Mouse (Mus musculus) midbrain, embryonic 11.5 days (tissue): Measurements from ENCODE around the gene Limd1. TPM values are rescaled to one million over a fixed set of nuclear protein-coding genes. Genes with fewer than 3 reads are reported as not detected.

Experiments
- ATAC-seq: fragments of 200-750 bp; cut with Nextera tagmentation; 2 replicates; pipeline ENCODE4 v1.8.0; 2017; ENCODE audit warnings: moderate TSS enrichment, moderate library complexity; ENCODE audit not compliant: low FRiP score
- DNase-seq: peaks from one replicate; pipeline ENCODE4 v3.0.0; 2015; ENCODE audit warnings: low spot score; ENCODE audit errors: missing footprints
- H3K27ac ChIP-seq: fragments of 300-500 bp; sonication (generic); 2 replicates; pipeline ENCODE4 v1.5.1; 2014; ENCODE audit warnings: low read depth, low read length
- H3K27me3 ChIP-seq: fragments of 300-500 bp; sonication (generic); 2 replicates; pipeline ENCODE4 v1.6.1; 2014; ENCODE audit warnings: mild to moderate bottlenecking, low read length, moderate library complexity, mixed read lengths; ENCODE audit not compliant: control insufficient read depth, insufficient read depth
- H3K36me3 ChIP-seq: fragments of 300-500 bp; sonication (generic); 2 replicates; pipeline ENCODE4 v1.6.1; 2014; ENCODE audit warnings: mild to moderate bottlenecking, low read length, moderate library complexity, mixed read lengths; ENCODE audit not compliant: control insufficient read depth, insufficient read depth
- H3K4me1 ChIP-seq: fragments of 300-500 bp; sonication (generic); 2 replicates; pipeline ENCODE4 v1.6.1; 2014; ENCODE audit warnings: low read length; ENCODE audit not compliant: control insufficient read depth, insufficient read depth
- H3K4me2 ChIP-seq: fragments of 300-500 bp; sonication (generic); 2 replicates; pipeline ENCODE4 v1.6.1; 2014; ENCODE audit warnings: mild to moderate bottlenecking, moderate library complexity
- H3K4me3 ChIP-seq: fragments of 300-500 bp; sonication (generic); 2 replicates; pipeline ENCODE4 v1.5.1; 2014; ENCODE audit warnings: low read depth, low read length
- H3K9ac ChIP-seq: fragments of 300-500 bp; sonication (generic); 2 replicates; pipeline ENCODE4 v1.6.1; 2014; ENCODE audit warnings: low read length
- H3K9me3 ChIP-seq: fragments of 300-500 bp; sonication (generic); 2 replicates; pipeline ENCODE4 v1.6.1; 2016; ENCODE audit warnings: low read length; ENCODE audit not compliant: control insufficient read depth
- WGBS: fragments of 180-500 bp; shearing (Covaris S2); extraction: QIAGEN DNeasy Blood & Tissue Kit; methylation state at CpG from one replicate; pipeline ENCODE4 v1.1.7; 2014; 5-methylcytosine and 5-hydroxymethylcytosine counted together
- polyA plus RNA-seq: library from polyadenylated mRNA; unstranded; fragments of >200 nt; fragmentation: Nextera tagmentation; extraction: Ambion mirVana; gene quantifications from 2 replicates; pipeline ENCODE4 v1.2.1, GENCODE M21; 2014

Limd1 gene
- polyA plus RNA-seq, 1 experiment from 2014 or later: 46.4 TPM

DNA sequence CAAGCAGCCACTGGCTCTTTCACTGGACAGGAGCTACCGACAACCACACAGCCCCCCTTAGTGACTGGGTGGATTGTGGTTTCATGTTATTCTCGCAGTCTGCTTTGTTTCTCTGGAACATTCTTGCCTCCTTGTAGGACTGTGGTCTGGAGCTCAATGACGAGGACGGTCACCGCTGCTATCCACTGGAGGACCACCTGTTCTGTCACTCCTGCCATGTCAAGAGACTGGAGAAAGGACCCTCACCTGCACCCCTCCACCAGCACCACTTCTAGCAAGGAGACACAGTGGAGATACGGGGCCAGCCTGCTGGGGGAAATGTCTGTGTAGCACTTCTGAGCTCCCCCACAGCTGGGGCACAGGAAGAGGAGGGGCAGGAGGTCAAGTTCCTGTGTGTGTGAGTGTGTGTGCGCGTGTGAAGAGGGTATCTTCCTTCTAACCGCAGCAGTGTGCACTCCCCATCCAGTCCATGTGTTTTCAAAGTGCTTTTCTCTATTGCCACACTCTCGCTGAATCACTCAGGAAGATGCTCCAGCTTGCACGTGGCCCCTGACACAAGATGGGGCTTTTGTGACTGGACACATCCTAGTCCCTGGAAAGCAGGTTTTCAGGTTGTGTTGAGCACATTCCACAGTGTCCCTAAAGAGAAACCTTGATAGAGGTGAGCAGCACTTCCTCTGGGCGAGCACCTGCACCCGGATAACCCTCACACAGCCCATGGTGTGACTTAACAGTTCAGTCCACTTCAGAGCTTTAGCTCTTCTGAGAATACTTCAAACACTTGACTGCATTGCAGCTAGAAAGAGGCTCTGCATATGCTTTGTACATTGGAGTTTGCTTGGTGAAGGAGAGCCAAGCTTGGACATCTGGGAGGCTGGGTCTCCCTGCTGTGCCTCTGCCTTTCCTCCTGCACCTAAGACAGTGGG, 40.7 kb downstream of the Limd1 start:
- Histone ChIP-seq H3K27me3 (no peaks in the 10 kb centered on the region), H3K36me3 (peaks cover 2% of the 10 kb centered on the region; the same call in 1 of the 2 replicates), H3K4me2 (no peak overlapping the region), H3K9ac (no peak overlapping the region), H3K27ac (no peak overlapping the region), H3K9me3 (no peaks in the 10 kb centered on the region), H3K4me1 (no peaks in the 10 kb centered on the region), H3K4me3 (no peak overlapping the region)
- WGBS: 93% methylated on average over 13 of the region's 13 CpGs
- DNase-seq (no peak), ATAC-seq (no peak)

GRCm38 (mm10) chr9:123520735-123521134, 42.2 kb downstream of the Limd1 start:
- DNase-seq (no peak), ATAC-seq (no peak)
- Histone ChIP-seq H3K4me1 (no peaks in the 10 kb centered on the region), H3K9me3 (no peaks in the 10 kb centered on the region), H3K27me3 (no peaks in the 10 kb centered on the region), H3K4me2 (no peak overlapping the region), H3K27ac (no peak overlapping the region), H3K9ac (no peak overlapping the region), H3K4me3 (no peak overlapping the region), H3K36me3 (peaks cover 2% of the 10 kb centered on the region; the same call in 1 of the 2 replicates)
- 89% methylated on average over 3 of the region's 3 CpGs for WGBS

DNA sequence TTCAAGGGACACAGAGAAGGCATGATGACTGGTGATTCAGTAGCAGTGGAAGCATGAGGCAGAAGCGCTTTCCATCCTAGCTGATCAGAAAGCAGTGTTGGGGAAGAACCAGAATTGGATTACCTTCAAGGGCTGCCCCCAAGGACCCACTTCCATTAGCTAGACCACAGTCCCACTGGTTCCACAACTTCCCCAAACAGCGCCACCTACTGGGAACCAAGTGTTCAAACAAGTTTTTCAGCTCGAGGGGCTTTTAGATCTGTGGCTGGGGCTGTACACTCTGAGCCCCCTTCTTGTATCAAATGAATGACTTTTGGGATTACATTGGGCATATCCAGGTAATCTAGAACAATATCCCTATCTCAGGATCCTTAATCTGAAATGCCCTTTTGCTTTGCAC, 45.2 kb downstream of the Limd1 start:
- WGBS: 24% methylated on average over 3 of the region's 3 CpGs
- peaks cover 7% of the 10 kb centered on the region for H3K4me1 ChIP-seq
- peak; percentile 91 for DNase-seq
- no peaks in the 10 kb centered on the region; the same call in 1 of the 2 replicates for H3K36me3 ChIP-seq
- H3K4me2 ChIP-seq: no peak overlapping the region
- no peak overlapping the region for H3K9ac ChIP-seq
- H3K27ac ChIP-seq: no peak overlapping the region
- no peaks in the 10 kb centered on the region for H3K9me3 ChIP-seq
- no peak overlapping the region for H3K4me3 ChIP-seq
- H3K27me3 ChIP-seq: no peaks in the 10 kb centered on the region
- ATAC-seq: no peak

DNA sequence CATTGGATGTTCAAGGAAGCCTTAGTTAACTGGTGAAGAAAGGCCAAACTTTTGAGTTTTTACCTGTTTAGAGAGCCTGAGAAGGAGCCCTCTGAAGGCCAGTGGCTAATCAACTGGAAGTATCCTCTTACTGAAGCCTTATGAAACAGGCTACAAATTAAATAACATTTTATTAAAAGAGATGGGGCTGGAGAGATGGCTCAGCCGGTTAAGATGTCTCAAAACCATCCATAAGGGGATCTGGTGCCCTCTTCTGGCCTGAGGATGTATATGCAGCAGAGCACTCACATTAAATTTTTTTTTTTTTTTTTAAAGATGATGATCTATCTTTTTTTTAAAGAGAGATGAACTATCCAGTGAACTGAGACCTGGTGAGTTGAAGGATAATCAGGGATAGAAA, 46.6 kb downstream of the Limd1 start:
- peak; percentile 90 for DNase-seq
- Histone ChIP-seq H3K4me2 (no peak overlapping the region), H3K9ac (no peak overlapping the region), H3K27ac (no peak overlapping the region), H3K27me3 (no peaks in the 10 kb centered on the region), H3K4me1 (peaks cover 7% of the 10 kb centered on the region), H3K4me3 (no peak overlapping the region), H3K36me3 (no peaks in the 10 kb centered on the region), H3K9me3 (no peaks in the 10 kb centered on the region)
- 2% methylated on average over 1 of the region's 1 CpGs for WGBS
- no peak for ATAC-seq

DNA sequence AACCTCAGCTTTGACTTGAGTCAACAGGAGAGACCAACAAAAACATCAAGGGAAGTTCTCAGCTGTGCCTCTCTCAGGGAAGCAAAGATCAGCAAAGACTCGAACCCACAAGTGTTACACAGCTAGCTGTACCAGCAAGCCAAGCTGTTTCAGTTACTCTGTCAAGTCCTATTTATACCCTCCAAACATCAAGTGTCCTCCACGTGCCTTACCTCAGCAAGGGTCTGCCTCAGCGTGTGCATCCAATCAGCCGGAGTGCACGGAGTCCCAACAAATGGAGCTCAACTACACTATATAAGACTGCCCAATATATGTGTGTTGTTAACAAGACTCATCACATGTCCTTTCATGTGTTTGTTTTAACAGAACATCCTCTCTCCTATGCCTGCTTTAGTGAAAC, 48.0 kb downstream of the Limd1 start:
- no peak overlapping the region for H3K27ac ChIP-seq
- no peak for DNase-seq
- no peaks in the 10 kb centered on the region for H3K27me3 ChIP-seq
- ATAC-seq: no peak
- no peak overlapping the region for H3K4me2 ChIP-seq
- no peak overlapping the region for H3K4me3 ChIP-seq
- no peak overlapping the region for H3K9ac ChIP-seq
- WGBS: 85% methylated on average over 5 of the region's 5 CpGs
- H3K9me3 ChIP-seq: no peaks in the 10 kb centered on the region
- peaks cover 15% of the 10 kb centered on the region for H3K4me1 ChIP-seq
- H3K36me3 ChIP-seq: no peaks in the 10 kb centered on the region

- H3K4me3 ChIP-seq: peak overlapping the region; percentile 93
- H3K9ac ChIP-seq: peak overlapping the region; percentile 69
- no peaks in the 10 kb centered on the region for H3K9me3 ChIP-seq
- 29% methylated on average over 6 of the region's 6 CpGs for WGBS
- ATAC-seq (no peak), DNase-seq (no peak)
- H3K27me3 ChIP-seq: no peaks in the 10 kb centered on the region
- H3K4me1 ChIP-seq: peaks cover 18% of the 10 kb centered on the region
- peak overlapping the region; percentile 71 for H3K27ac ChIP-seq
- H3K36me3 ChIP-seq: no peaks in the 10 kb centered on the region
- H3K4me2 ChIP-seq: peak overlapping the region; percentile 64
Observed at GRCm38 (mm10) chr9:123528087-123528925, 49.8 kb downstream of the Limd1 start.

DNA sequence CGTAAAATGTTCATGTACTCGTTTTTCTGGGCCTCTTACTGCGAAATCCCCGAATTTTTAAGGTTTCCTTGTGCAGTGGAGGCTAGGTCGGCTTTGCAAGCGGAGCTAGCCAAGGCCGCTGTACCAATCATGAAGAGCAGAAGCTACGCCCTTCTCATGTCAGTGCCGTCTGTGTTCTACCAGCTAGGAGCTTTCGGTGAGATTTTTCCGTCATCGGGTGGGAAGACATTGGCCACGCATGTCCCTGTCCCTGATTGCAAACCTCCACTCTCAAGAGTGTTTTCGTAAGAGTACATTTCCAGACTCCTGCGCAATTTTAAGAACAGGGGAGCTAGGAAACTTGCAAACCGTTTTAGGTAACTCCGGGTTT, 50.4 kb downstream of the Limd1 start:
- Histone ChIP-seq H3K4me1 (peaks cover 18% of the 10 kb centered on the region), H3K9me3 (no peaks in the 10 kb centered on the region), H3K9ac (peak overlapping the region; percentile 69), H3K4me2 (peak overlapping the region; percentile 64), H3K27ac (peak overlapping the region; percentile 71), H3K27me3 (no peaks in the 10 kb centered on the region), H3K4me3 (peak overlapping the region; percentile 93), H3K36me3 (no peaks in the 10 kb centered on the region)
- ATAC-seq (peak; percentile 19; the same call in 1 of the 2 replicates), DNase-seq (peak; percentile 96)
- WGBS: under 1% methylated on average over 17 of the region's 17 CpGs

DNA sequence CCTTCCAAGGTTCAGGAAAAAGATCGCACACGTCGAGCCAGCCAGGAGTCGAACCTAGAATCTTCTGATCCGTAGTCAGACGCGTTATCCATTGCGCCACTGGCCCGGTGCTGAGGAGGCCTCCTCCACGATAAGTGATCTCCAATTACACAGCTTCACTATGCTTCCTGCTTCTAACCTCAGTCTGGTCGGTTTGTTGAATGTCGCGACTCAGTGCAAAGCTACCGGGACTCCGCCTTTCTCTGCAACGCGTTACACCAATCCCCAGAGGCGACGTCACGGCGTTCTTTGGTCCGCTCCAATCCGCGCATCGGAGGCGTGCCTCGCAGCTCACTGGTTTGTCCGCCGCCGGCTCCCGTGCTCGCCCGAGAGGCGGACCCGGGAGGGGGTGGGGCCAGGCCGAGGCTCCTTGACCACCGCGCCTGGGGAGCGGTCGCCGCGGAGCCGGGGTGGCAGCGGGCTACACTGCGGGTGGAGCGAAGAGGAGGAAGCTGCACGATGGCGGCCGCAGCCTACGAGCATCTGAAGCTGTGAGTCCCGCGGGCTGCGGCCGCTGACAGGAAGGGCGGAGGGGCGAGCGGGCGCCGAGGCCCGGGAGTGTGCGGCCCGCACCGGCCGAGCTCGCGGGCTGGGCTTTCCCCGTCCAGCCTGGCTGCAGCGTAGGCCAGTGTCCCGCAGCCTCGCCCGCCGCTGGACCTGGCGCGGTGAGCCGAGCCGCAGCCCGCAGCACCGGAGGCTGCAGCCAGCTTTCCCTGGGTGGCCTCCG, 51.1 kb downstream of the Limd1 start, which contains the start of gene Sacm1l:
Gene Sacm1l (plus strand): TSS at position 368 of the 766 bp plus-strand sequence.
- WGBS: under 1% methylated on average over 77 of the region's 79 CpGs

More for the DNA sequence above, 51.1 kb downstream of the Limd1 start, which contains the start of gene Sacm1l:
- DNase-seq (peak; percentile 100), ATAC-seq (peak; percentile 98)
- H3K4me2 ChIP-seq: peak within 1 kb of the TSS; percentile 69
- H3K9me3 ChIP-seq: no peaks in the 10 kb centered on the region
- peak within 1 kb of the TSS; percentile 93 for H3K4me3 ChIP-seq
- no peaks in the 10 kb centered on the region for H3K36me3 ChIP-seq
- peak within 1 kb of the TSS; percentile 94 for H3K9ac ChIP-seq
- H3K27ac ChIP-seq: peak within 1 kb of the TSS; percentile 77
- peaks cover 18% of the 10 kb centered on the region for H3K4me1 ChIP-seq
- no peaks in the 10 kb centered on the region for H3K27me3 ChIP-seq
